ENCODE assay signal across 27 mouse cellular contexts in genomic region chr7:75253611-75254250, GRCm38 (mm10). TPM values are rescaled to one million over a fixed set of nuclear protein-coding genes. Genes with fewer than 3 reads are reported as not detected.
DNase-seq lines count a peak whose midpoint lies in the region; ATAC-seq and TF ChIP-seq lines count a peak whose summit lies in the region.
"Had no signal": no experiment of that assay in that cellular context is flagged by ENCODE, and none has a peak within 500 bp of the region (broad histone marks: within the 10 kb centered on the region; RNA-seq: fewer than 3 reads in every experiment).

No protein-coding gene starts in this region.

- no peak for TF ChIP-seq POLR2A in brain, embryonic 14.5 days (IDR thresholded peaks at IDR 0.05; ENCODE audit: borderline replicate concordance, extremely low read depth, insufficient read depth, insufficient read length, poor library complexity, severe bottlenecking)

- H3K9me3 ChIP-seq in hindbrain, embryonic 14.5 days (ENCODE audit: control insufficient read depth, low read length): no peaks in the 10 kb centered on the region
- H3K9me3 ChIP-seq in hindbrain, postnatal 0 days (ENCODE audit: low read length): no peaks in the 10 kb centered on the region
- H3K9me3 ChIP-seq in lung, embryonic 14.5 days (ENCODE audit: low read depth, low read length): no peaks in the 10 kb centered on the region
- no peaks in the 10 kb centered on the region for H3K9me3 ChIP-seq in neural tube, embryonic 15.5 days (replicated peaks)
- H3K9me3 ChIP-seq: heart, embryonic 13.5 days; liver, embryonic 12.5 days; midbrain, embryonic 10.5 days; neural tube, embryonic 13.5 days; stomach, embryonic 15.5 days had no signal

- H3K27ac ChIP-seq in hindbrain, embryonic 14.5 days: peak overlapping the region; percentile 41; the same call in 1 of the 2 replicates
- no peak overlapping the region for H3K27ac ChIP-seq in hindbrain, postnatal 0 days
- H3K27ac ChIP-seq in lung, embryonic 14.5 days (ENCODE audit: low read depth): no peak overlapping the region
- H3K27ac ChIP-seq in neural tube, embryonic 15.5 days (replicated peaks): peak overlapping the region; percentile 15; the same call in 1 of the 2 replicates
- H3K27ac ChIP-seq: heart, embryonic 13.5 days; liver, embryonic 12.5 days; midbrain, embryonic 10.5 days; neural tube, embryonic 13.5 days; stomach, embryonic 15.5 days had no signal

- no peak for DNase-seq in hindbrain, embryonic 14.5 days (ENCODE audit: low spot score)
- DNase-seq in hindbrain, postnatal 0 days (ENCODE audit: low spot score): no peak
- DNase-seq in lung, embryonic 14.5 days: peak; percentile 63
- no peak for DNase-seq in lung, adult 18-20 months
- DNase-seq in brain, embryonic 14.5 days (ENCODE audit: low read depth): peak; percentile 19
- DNase-seq: adrenal gland, postnatal 25 days; B cell, adult 2 months; cerebellum, adult 9-11 months; gastrocnemius, postnatal 25 days; heart, postnatal 10 days; kidney, adult 11 months; kidney, postnatal 14 days; left cerebral cortex, postnatal 4 days; liver, postnatal 0 days; right cerebral cortex, postnatal 25 days had no signal

- H3K36me3 ChIP-seq in hindbrain, embryonic 14.5 days (replicated peaks; ENCODE audit: control insufficient read depth, insufficient read depth): no peaks in the 10 kb centered on the region
- H3K36me3 ChIP-seq in hindbrain, postnatal 0 days (ENCODE audit: insufficient read depth, low read length): no peaks in the 10 kb centered on the region
- no peaks in the 10 kb centered on the region for H3K36me3 ChIP-seq in lung, embryonic 14.5 days (ENCODE audit: insufficient read depth)
- H3K36me3 ChIP-seq in neural tube, embryonic 15.5 days: no peaks in the 10 kb centered on the region
- H3K36me3 ChIP-seq: heart, embryonic 13.5 days; liver, embryonic 12.5 days; midbrain, embryonic 10.5 days; neural tube, embryonic 13.5 days; stomach, embryonic 15.5 days had no signal

- ATAC-seq in hindbrain, embryonic 14.5 days (ENCODE audit: low FRiP score): no peak
- no peak for ATAC-seq in hindbrain, postnatal 0 days
- ATAC-seq in lung, embryonic 14.5 days (ENCODE audit: insufficient read depth): no peak
- peak; percentile 57; the same call in 1 of the 2 replicates for ATAC-seq in neural tube, embryonic 15.5 days (ENCODE audit: low FRiP score)
- ATAC-seq: inflammation-experienced regulatory T-cells, adult 6 months; liver, embryonic 12.5 days; liver, postnatal 0 days; midbrain, embryonic 16.5 days had no signal

- no peak overlapping the region for H3K4me2 ChIP-seq in hindbrain, embryonic 14.5 days (replicated peaks)
- H3K4me2 ChIP-seq in hindbrain, postnatal 0 days (ENCODE audit: low read depth, low read length): no peak overlapping the region
- H3K4me2 ChIP-seq in lung, embryonic 14.5 days: no peak overlapping the region
- H3K4me2 ChIP-seq in neural tube, embryonic 15.5 days: no peak overlapping the region
- H3K4me2 ChIP-seq: heart, embryonic 13.5 days; liver, embryonic 12.5 days; neural tube, embryonic 13.5 days; stomach, embryonic 15.5 days had no signal

- H3K9ac ChIP-seq in hindbrain, embryonic 14.5 days: no peak overlapping the region
- no peak overlapping the region for H3K9ac ChIP-seq in hindbrain, postnatal 0 days (replicated peaks; ENCODE audit: low read length)
- H3K9ac ChIP-seq in lung, embryonic 14.5 days: no peak overlapping the region
- no peak overlapping the region for H3K9ac ChIP-seq in neural tube, embryonic 15.5 days (replicated peaks)
- H3K9ac ChIP-seq: heart, embryonic 13.5 days; liver, embryonic 12.5 days; liver, postnatal 0 days; neural tube, embryonic 13.5 days; stomach, embryonic 15.5 days had no signal

- H3K4me3 ChIP-seq in hindbrain, embryonic 14.5 days (replicated peaks; ENCODE audit: low read length): no peak overlapping the region
- no peak overlapping the region for H3K4me3 ChIP-seq in hindbrain, postnatal 0 days (ENCODE audit: low read length)
- no peak overlapping the region for H3K4me3 ChIP-seq in lung, embryonic 14.5 days (ENCODE audit: low read depth, low read length)
- no peak overlapping the region for H3K4me3 ChIP-seq in neural tube, embryonic 15.5 days (replicated peaks)
- H3K4me3 ChIP-seq: erythroblast, embryonic 14.5 days; heart, embryonic 13.5 days; liver, embryonic 12.5 days; midbrain, embryonic 10.5 days; myocyte; neural tube, embryonic 13.5 days; stomach, embryonic 15.5 days had no signal

- H3K27me3 ChIP-seq in hindbrain, embryonic 14.5 days (ENCODE audit: control insufficient read depth, insufficient read depth, low read length): no peaks in the 10 kb centered on the region
- no peaks in the 10 kb centered on the region for H3K27me3 ChIP-seq in hindbrain, postnatal 0 days (ENCODE audit: insufficient read depth, low read length)
- no peaks in the 10 kb centered on the region for H3K27me3 ChIP-seq in lung, embryonic 14.5 days (ENCODE audit: insufficient read depth, low read length)
- H3K27me3 ChIP-seq in neural tube, embryonic 15.5 days (replicated peaks): no peaks in the 10 kb centered on the region
- H3K27me3 ChIP-seq: heart, embryonic 13.5 days; liver, embryonic 12.5 days; neural tube, embryonic 13.5 days; stomach, embryonic 15.5 days had no signal

- no peaks in the 10 kb centered on the region for H3K4me1 ChIP-seq in hindbrain, embryonic 14.5 days (replicated peaks; ENCODE audit: control insufficient read depth, insufficient read depth, low read length)
- H3K4me1 ChIP-seq in hindbrain, postnatal 0 days (ENCODE audit: insufficient read depth, low read length): no peaks in the 10 kb centered on the region
- no peaks in the 10 kb centered on the region for H3K4me1 ChIP-seq in lung, embryonic 14.5 days (ENCODE audit: insufficient read depth)
- H3K4me1 ChIP-seq in neural tube, embryonic 15.5 days: 0 out of 2 replicates have a peak, but pooled peaks cover 4% of the 10 kb centered on the region
- H3K4me1 ChIP-seq: heart, embryonic 13.5 days; liver, embryonic 12.5 days; midbrain, embryonic 10.5 days; neural tube, embryonic 13.5 days; stomach, embryonic 15.5 days had no signal

- no peak for TF ChIP-seq CTCF in hindbrain, postnatal 0 days (IDR thresholded peaks at IDR 0.05; ENCODE audit: low read depth)
- no peak for TF ChIP-seq CTCF in lung, embryonic 14.5 days (IDR thresholded peaks at IDR 0.05; ENCODE audit: low read depth)
- no peak for TF ChIP-seq CTCF in brain, embryonic 14.5 days (IDR thresholded peaks at IDR 0.05; ENCODE audit: borderline replicate concordance, extremely low read depth, insufficient read depth, insufficient read length)

- 78% methylated on average over 8 of the region's 8 CpGs for WGBS in hindbrain, embryonic 14.5 days
- 78% methylated on average over 8 of the region's 8 CpGs for WGBS in hindbrain, postnatal 0 days
- 71% methylated on average over 8 of the region's 8 CpGs for WGBS in lung, embryonic 14.5 days
- 70% methylated on average over 8 of the region's 8 CpGs for WGBS in neural tube, embryonic 15.5 days

RNA-seq across cellular contexts. Expression of gene Sv2b, which starts 55.3 kb away (rescaled TPM):
- polyA plus RNA-seq in hindbrain, embryonic 14.5 days (2014; fragmentation: Nextera tagmentation; extraction: Ambion mirVana): 20.0 and 23.8 TPM in 2 replicates
- total RNA-seq in hindbrain, postnatal 0 days (2014; rRNA removed): 55.7 and 57.7 TPM in 2 replicates
- polyA plus RNA-seq in hindbrain, postnatal 0 days (2015; fragmentation: Nextera tagmentation; extraction: Ambion mirVana): 21.6 and 21.8 TPM in 2 replicates
- polyA plus RNA-seq in lung, embryonic 14.5 days (2014; fragmentation: Nextera tagmentation; extraction: Ambion mirVana): 0.37 and 0.95 TPM in 2 replicates
- 4.7 and 7.0 TPM in 2 replicates for polyA plus RNA-seq in brain, embryonic 14.5 days (2012; rRNA removed)
- 17.9 and 20.2 TPM in 2 replicates for polyA plus RNA-seq in neural tube, embryonic 15.5 days (2015; fragmentation: Nextera tagmentation; extraction: Ambion mirVana)
- total RNA-seq: hematopoietic stem cell, adult 5-6 weeks; megakaryocyte progenitor cell, adult 5-6 weeks had no signal
- polyA plus RNA-seq: erythroblast, embryonic 14.5 days; inflammation-experienced regulatory T-cells, adult 6 months; liver, postnatal 0 days had no signal

Comparison
In these comparisons a context has a peak if more than half of its experiments do, and no peak if none do; other contexts are left out.
1. DNase-seq: peak in lung, embryonic 14.5 days (single experiment) and brain, embryonic 14.5 days (single experiment); none in hindbrain, embryonic 14.5 days (single experiment), hindbrain, postnatal 0 days (single experiment) and lung, adult 18-20 months (0 of 2).
2. H3K27ac ChIP-seq: peak in hindbrain, embryonic 14.5 days (single experiment) and neural tube, embryonic 15.5 days (single experiment); none in hindbrain, postnatal 0 days (single experiment) and lung, embryonic 14.5 days (single experiment).